Mouse (Mus musculus) spleen, adult 2 months (tissue): Measurements from ENCODE around the gene Mb21d2.

Experiments used
- CTCF ChIP-seq: fragments of 200-500 bp; IDR thresholded peaks from 2 replicates; pipeline ENCODE4 v1.5.1; 2011; ENCODE audit warnings: mild to moderate bottlenecking, inconsistent platforms; ENCODE audit not compliant: insufficient read depth, insufficient read length, insufficient replicate concordance; ENCODE audit errors: extremely low read depth
- POLR2A ChIP-seq: fragments of 200-500 bp; IDR thresholded peaks from 2 replicates; pipeline ENCODE4 v1.6.1; 2011; ENCODE audit warnings: low read depth, low read length, inconsistent platforms

GRCm38 (mm10) chr16:28964048-28964447 lies 34.6 kb upstream of the Mb21d2 start:
- no peak for TF ChIP-seq CTCF
- TF ChIP-seq POLR2A, result no peak
